ENCODE assay signal across 22 mouse cellular contexts in the genomic region with DNA sequence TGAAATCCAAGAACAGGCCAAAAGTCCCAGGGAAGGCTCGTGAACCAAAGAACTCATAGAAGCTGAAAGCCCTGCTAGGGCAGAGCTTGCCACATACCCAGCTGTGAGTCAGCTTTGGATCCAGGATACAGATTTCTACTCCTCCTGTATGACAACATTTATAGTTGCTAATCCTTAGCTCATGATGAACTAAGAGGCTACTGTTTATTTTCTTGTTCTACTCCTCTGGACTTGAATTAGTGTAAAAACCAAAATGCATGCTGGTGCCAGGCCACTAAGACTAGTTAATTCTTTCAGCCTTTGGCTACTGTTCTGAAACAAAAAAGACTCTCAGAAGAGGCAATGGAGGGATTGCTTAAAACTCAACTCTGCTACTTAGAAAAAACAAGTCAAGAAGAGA.
A peak's percentile ranks its signal among the peaks of the same experiment; 100 is the strongest.
DNase-seq lines count a peak whose midpoint lies in the region; ATAC-seq and TF ChIP-seq lines count a peak whose summit lies in the region.
"Had no signal": no experiment of that assay in that cellular context is flagged by ENCODE, and none has a peak within 500 bp of the region (broad histone marks: within the 10 kb centered on the region; RNA-seq: fewer than 3 reads in every experiment).

No protein-coding gene starts in this region.

- peak; percentile 80 for ATAC-seq in Patski
- ATAC-seq in kidney, embryonic 14.5 days (ENCODE audit: low FRiP score, low TSS enrichment): no peak
- no peak for ATAC-seq in forebrain, embryonic 12.5 days (ENCODE audit: low FRiP score)
- no peak for ATAC-seq in midbrain, embryonic 13.5 days
- ATAC-seq: activated CD4-positive, CD25-positive, alpha-beta regulatory T cell, adult 4 months; CD4-positive, CD25-positive, alpha-beta regulatory T cell, adult 4 months had no signal

- intact Hi-C loops in left cerebral cortex, adult 2 months (cut with DNase I): no loop called here

- H3K4me2 ChIP-seq in kidney, embryonic 14.5 days (replicated peaks; ENCODE audit: low read depth, low read length): no peak overlapping the region
- no peak overlapping the region for H3K4me2 ChIP-seq in forebrain, embryonic 12.5 days
- no peak overlapping the region for H3K4me2 ChIP-seq in midbrain, embryonic 13.5 days (replicated peaks)

- H3K27ac ChIP-seq in left cerebral cortex, adult 2 months: no peak overlapping the region
- H3K27ac ChIP-seq in kidney, embryonic 14.5 days (ENCODE audit: low read depth, low read length): no peak overlapping the region
- no peak overlapping the region for H3K27ac ChIP-seq in forebrain, embryonic 12.5 days
- no peak overlapping the region for H3K27ac ChIP-seq in midbrain, embryonic 13.5 days

- H3K36me3 ChIP-seq in kidney, embryonic 14.5 days (ENCODE audit: control insufficient read depth, insufficient read depth, low read length): no peaks in the 10 kb centered on the region
- H3K36me3 ChIP-seq in forebrain, embryonic 12.5 days (replicated peaks): no peaks in the 10 kb centered on the region
- H3K36me3 ChIP-seq in midbrain, embryonic 13.5 days: no peaks in the 10 kb centered on the region
- H3K36me3 ChIP-seq: G1E had no signal

- H3K27me3 ChIP-seq in Patski: no peaks in the 10 kb centered on the region
- no peaks in the 10 kb centered on the region for H3K27me3 ChIP-seq in kidney, embryonic 14.5 days (ENCODE audit: control insufficient read depth, insufficient read depth, low read length)
- H3K27me3 ChIP-seq in forebrain, embryonic 12.5 days: no peaks in the 10 kb centered on the region
- H3K27me3 ChIP-seq in midbrain, embryonic 13.5 days: no peaks in the 10 kb centered on the region
- H3K27me3 ChIP-seq: CH12.LX had no signal

- no peaks in the 10 kb centered on the region for H3K9me3 ChIP-seq in kidney, embryonic 14.5 days (ENCODE audit: control insufficient read depth, low read length)
- H3K9me3 ChIP-seq in forebrain, embryonic 12.5 days: no peaks in the 10 kb centered on the region
- no peaks in the 10 kb centered on the region for H3K9me3 ChIP-seq in midbrain, embryonic 13.5 days
- H3K9me3 ChIP-seq: G1E had no signal

- H3K4me3 ChIP-seq in left cerebral cortex, adult 2 months: no peak overlapping the region
- no peak overlapping the region for H3K4me3 ChIP-seq in kidney, embryonic 14.5 days (ENCODE audit: low read length)
- no peak overlapping the region for H3K4me3 ChIP-seq in forebrain, embryonic 12.5 days (replicated peaks)
- H3K4me3 ChIP-seq in midbrain, embryonic 13.5 days (replicated peaks): no peak overlapping the region

- H3K4me1 ChIP-seq in kidney, embryonic 14.5 days (ENCODE audit: control insufficient read depth, insufficient read depth, low read length): no peaks in the 10 kb centered on the region
- no peaks in the 10 kb centered on the region for H3K4me1 ChIP-seq in forebrain, embryonic 12.5 days
- H3K4me1 ChIP-seq in midbrain, embryonic 13.5 days (replicated peaks): no peaks in the 10 kb centered on the region

- 79% methylated on average over 1 of the region's 1 CpGs for WGBS in kidney, embryonic 14.5 days
- WGBS in forebrain, embryonic 12.5 days: 96% methylated on average over 1 of the region's 1 CpGs
- WGBS in midbrain, embryonic 13.5 days: 73% methylated on average over 1 of the region's 1 CpGs

- peak; percentile 35 for DNase-seq in Patski (ENCODE audit: low read depth, low spot score)
- DNase-seq in fat pad, adult 2 months (ENCODE audit: extremely low read depth, low read depth, low spot score): peak; percentile 92
- DNase-seq in fibroblast of lung, adult 2 months (ENCODE audit: low read depth): peak; percentile 2
- peak; percentile 81 for DNase-seq in gonadal fat pad, adult 2 months (ENCODE audit: low read depth)
- DNase-seq in left cerebral cortex, adult 2 months (ENCODE audit: extremely low spot score in 1 of 2, low spot score in 2 of 2): no peak
- DNase-seq: adrenal gland, adult 2 months; adrenal gland, adult 8-10 months; adrenal gland, postnatal 10 days; adrenal gland, postnatal 14 days; adrenal gland, postnatal 25 days; adrenal gland, postnatal 36 days; B cell, adult 2 months; cerebellum, adult 11 months; cerebellum, adult 11-12 months; cerebellum, adult 18-20 months had no signal

- TF ChIP-seq CTCF in Patski (IDR thresholded peaks at IDR 0.05): no peak
- no peak for TF ChIP-seq CTCF in left cerebral cortex, adult 2 months (IDR thresholded peaks at IDR 0.05)

- POLR2A ChIA-PET in Patski (lab: Charles Lee): no interaction called here

- no peak overlapping the region for H3K9ac ChIP-seq in kidney, embryonic 14.5 days (ENCODE audit: low read depth, low read length)
- no peak overlapping the region for H3K9ac ChIP-seq in forebrain, embryonic 12.5 days
- no peak overlapping the region for H3K9ac ChIP-seq in midbrain, embryonic 13.5 days (replicated peaks)

- CTCF ChIA-PET in Patski (lab: Charles Lee): no interaction called here

- in situ Hi-C loops in Patski (cut with MboI; ENCODE audit: low pct_unique_long_range_greater_than_20kb): no loop called here

Comparison
In these comparisons a context has a peak if more than half of its experiments do, and no peak if none do; other contexts are left out.
1. DNase-seq: peak in Patski (single experiment), fat pad, adult 2 months (single experiment), fibroblast of lung, adult 2 months (single experiment) and gonadal fat pad, adult 2 months (single experiment); none in left cerebral cortex, adult 2 months (0 of 2).